Mouse (Mus musculus): ENCODE measurements around the gene Zfp791. TPM values are rescaled to one million over a fixed set of nuclear protein-coding genes. Genes with fewer than 3 reads are reported as not detected.
"Not testable (repeated sequence)": the region's sequence is repeated elsewhere in the genome, so short reads cannot be mapped to it uniquely, and the experiment has no call there.

Gene Zfp791
- 1 to 10 TPM; 3.7 to 4.3 TPM for total RNA-seq (2021)
- long read RNA-seq, experiment 1, partial matches to known transcripts = 0 of 1 reads
- long read RNA-seq, experiment 1, other reads (novel, unspliced or antisense) = 1 of 1 reads
- long read RNA-seq, experiment 2, partial matches to known transcripts = 0 of 6 reads
- long read RNA-seq, experiment 2, other reads (novel, unspliced or antisense) = 3 of 6 reads

DNA sequence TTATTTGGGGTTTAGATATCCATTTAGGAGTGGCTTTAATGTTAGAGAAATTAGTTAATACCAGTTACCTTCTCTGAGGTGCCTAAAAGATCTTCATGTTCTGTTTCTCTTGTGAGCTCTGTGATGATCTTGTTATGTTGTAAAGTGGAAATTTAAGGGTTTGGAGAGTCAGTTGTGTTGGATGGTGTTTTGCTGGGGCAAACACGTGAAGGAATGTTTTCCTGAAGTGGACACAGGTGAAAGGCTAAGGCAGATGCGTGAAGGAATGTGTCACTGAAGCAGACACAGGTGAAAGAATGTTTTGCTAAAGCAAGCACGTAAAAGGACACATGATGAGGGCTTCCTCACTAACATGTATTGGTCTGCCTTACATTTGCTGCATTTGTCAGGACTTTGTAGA lies at the start of gene Zfp791:
Gene Zfp791, minus strand, starts transcription at position 101 of the 400 bp plus-strand sequence.
- no peak for DNase-seq (ENCODE audit: low spot score in 2 of 2)

DNA sequence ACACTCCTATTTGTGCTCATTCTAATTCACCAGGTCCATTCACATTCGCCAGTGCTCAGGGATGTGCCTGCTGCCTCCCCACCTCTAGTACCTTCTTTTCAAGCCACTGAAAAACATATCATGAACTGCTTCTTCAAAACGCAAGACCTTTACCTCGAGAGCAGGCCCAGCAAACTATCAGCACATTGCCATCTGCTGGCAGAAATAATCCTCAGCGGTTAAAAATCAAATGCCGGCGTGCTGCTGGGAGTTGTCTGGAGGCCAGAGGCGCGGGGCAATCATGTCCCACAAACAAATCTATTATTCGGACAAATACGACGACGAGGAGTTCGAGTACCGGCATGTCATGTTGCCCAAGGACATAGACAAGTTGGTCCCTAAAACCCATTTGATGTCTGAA lies 48.4 kb upstream of the Zfp791 start:
- peak in 1 of 2 experiments; percentile 10 for DNase-seq (ENCODE audit: low spot score in 2 of 2)

DNA sequence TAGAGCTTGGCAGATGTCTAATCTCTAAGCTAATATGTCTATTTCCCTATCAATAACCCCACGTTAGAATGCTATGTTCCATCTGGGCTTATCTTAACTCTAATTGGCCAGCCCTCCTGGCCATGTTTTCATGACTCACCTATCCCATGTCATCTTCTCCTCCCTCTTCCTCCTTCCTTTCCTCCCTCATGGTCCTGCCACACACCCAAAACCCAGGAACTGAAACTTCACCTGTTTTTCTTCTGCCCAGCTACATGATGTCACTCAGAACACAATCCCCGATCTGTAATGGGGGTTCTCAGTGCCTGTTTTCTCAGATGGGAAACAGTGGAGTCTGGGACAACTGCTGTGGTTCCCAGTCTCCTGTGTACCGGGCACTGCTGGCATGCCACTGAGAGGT lies 28.7 kb upstream of the Zfp791 start, which contains the start of gene Cks1brt:
Gene Cks1brt, plus strand, starts transcription at position 301 of the 400 bp plus-strand sequence.
- DNase-seq (ENCODE audit: low spot score in 2 of 2) = no peak

DNA sequence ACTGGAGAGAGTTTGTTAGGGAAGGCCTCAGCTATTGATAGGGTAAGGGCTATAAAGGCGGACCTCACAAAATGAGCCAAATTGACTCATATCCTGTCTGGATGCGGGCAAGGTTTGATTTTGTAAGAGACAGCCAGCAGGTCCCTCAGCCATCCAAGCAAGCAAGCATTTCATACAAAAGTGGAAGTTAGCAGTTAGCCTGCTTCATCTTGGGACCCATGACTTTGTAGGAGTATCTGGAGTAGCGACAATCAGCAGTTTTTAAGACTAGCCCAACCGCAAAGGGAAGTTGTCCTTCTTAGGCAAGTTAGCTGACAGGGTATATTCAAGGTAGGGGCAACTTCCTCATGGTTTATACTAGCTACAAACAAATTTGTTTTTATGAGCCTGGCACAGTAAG lies 19.6 kb upstream of the Zfp791 start:
- no peak for DNase-seq (ENCODE audit: low spot score in 2 of 2)

DNA sequence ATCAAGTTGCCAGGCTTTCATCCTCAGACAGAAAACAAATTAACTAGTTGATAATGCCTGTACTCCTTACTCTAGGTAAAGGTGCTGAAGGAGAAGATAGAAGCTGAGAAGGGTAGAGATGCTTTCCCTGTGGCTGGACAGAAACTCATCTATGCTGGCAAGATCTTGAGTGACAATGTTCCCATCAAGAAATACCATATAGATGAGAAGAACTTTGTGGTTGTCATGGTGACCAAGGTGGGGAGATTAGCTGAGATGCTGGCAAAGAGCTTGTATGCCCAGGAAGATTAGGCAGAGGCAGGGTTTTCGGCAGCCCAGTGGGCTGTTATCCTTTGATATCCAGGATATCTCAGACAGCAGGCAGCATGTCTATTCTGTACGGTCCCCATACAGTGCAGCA lies 12.8 kb upstream of the Zfp791 start:
- DNase-seq (ENCODE audit: low spot score in 2 of 2) = not testable (repeated sequence)

DNA sequence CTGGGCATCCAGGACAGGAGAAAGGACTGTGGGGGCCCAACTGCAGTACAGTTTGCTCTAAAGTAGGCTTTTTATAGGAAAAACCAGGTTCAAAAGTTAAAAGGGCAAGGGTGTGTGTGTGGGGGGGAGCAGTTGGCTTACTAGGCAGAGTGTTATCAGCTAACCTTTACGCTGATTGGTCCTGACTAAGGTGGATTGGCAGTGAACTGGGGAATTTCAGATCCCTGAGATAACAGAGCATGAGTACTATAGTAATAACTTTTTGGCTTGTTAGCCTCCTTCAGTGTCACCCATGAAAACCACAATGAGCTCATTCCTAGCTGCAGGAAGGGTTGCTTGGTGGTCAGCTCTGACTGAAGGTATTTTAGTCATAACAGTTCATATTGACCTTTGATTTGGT lies 9.4 kb upstream of the Zfp791 start:
- DNase-seq (ENCODE audit: low spot score in 2 of 2) = no peak

DNA sequence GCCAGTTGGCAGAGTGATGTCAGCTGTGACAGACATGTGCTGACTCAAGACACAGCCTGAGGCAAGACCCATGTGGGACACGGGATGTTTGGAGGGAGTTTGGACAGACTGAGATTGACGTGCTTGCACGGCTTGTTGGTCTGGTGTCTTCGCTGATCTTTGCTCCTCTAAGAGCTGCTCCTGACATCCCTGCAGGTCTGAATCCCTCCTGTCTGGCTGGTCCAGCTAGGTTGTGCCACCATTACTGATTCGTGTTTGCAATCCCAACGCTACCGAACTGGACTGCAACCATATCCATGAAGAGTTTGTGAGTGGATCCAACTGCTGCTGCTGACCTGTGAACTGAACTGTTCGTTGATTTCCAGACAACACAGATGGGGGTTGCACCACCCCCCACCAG lies 796 bp upstream of the Zfp791 start:
- no peak for DNase-seq (ENCODE audit: low spot score in 2 of 2)

DNA sequence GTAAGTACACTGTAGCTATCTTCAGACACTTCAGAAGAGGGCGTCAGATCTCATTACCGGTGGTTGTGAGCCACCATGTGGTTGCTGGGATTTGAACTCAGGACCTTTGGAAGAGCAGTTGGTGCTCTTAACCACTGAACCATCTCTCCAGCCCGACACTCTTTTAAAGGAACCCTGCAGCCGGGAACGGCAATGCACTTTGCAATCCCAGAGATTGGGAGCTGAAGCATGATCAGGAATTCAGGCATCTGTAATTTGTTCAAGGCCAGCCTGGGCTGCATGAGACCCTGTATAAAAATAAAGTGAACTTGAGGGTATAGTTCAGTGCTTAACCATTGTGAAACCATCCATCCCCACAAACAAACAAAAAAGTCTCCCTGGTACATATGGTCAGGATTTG lies 2.6 kb downstream of the Zfp791 start:
- not testable (repeated sequence) for DNase-seq (ENCODE audit: low spot score in 2 of 2)

DNA sequence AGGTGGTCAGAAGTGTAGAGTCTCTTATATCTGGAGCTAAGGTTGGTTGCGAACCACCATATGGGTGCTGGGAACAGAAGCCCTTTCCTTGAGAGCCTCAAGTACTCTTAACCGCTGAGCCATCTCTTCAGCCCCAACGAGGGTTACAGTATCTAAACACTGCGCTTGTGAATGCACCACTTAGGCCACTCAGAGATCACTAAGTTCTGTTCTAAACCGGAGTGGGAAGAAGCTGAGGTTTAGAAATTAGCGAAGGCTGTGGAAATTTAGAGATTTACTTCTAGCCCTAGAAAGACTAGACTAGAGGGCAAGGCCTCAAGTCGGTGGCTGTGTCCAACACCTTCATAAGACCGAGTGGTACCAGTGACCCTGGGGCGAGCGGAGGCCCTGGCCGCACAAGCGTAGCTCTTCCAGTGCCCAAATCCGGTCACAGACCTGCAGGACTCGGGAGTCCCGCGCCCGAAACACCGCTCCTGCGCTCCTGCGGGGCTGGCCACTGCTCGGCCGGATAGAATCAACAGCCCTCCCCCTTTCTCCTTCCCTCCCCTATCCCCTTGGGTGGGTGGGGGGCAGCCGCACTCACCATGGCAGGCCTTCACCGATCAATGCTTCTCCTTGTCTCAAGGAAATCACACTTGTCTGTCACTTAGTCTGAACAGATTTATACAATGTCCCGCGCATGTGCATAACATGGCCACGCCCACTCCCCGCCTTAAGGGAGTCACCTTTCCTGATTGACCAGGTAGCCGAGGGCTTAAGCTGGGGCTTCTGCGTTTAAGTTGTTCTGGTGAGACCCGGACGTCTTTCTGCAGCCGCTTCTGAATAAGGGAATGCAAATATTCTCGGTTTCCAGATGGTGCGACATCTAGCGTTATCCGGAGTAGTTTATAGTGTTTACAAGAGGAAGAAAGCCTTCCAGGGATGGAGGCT lies 3.6 kb downstream of the Zfp791 start:
- peak; percentile 31 to 65 for DNase-seq (ENCODE audit: low spot score in 2 of 2)

DNA sequence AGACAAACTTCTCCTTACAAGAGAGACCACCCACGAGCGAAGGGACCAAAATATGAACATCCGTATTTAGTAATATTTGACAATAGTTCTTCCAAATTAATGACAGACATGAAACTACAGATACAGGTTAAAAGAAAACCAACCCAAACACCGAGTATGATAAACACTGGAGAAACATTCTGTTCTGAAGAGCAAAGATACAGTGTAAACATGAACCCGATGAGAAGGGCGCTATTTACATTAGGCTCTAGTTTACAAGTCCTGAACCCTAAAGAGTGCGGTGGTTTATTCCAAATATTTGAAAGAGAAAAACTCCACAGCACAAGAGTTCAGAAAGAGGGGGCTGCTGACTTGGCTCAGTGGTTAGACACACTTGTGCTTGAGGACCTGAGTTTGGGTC lies 5.9 kb downstream of the Zfp791 start:
- DNase-seq (ENCODE audit: low spot score in 2 of 2) = no peak

DNA sequence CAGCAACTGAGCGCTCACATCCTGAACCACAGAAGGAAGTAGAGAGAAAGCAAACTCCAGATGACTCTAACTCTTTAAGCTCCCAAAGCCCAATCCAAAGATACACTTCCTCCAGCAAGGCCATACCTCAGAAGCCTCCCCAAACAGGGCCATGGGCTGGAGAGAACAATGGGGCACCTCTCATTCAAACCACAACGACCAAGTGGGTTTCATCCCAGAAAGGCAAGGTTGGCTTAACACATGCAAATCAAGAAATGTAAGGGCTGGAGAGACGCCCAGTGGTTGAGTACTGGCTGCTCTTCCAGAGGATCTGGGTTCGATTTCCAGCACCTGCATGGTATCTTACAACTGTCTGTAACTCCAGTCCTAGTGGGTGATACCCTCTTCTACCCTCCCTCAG lies 7.4 kb downstream of the Zfp791 start:
- DNase-seq (ENCODE audit: low spot score in 2 of 2) = no peak

DNA sequence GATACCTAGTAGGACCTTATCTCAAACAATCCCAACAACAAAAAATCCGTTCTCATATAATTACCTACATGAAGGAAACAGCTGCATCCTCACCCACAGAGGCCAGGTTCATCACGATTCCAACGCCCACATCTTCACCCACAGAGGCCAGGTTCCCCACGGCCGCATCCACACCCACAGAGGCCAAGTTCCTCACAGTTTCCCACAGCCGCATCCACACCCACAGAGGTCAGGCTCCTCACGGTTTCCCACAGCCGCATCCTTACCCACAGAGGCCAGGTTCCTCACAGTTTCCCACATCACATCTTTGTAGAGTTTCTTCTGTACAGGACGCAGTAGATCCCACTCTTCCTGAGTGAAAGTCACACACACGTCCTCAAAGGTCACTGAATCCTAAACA lies 9.7 kb downstream of the Zfp791 start:
- DNase-seq (ENCODE audit: low spot score in 2 of 2) = no peak

DNA sequence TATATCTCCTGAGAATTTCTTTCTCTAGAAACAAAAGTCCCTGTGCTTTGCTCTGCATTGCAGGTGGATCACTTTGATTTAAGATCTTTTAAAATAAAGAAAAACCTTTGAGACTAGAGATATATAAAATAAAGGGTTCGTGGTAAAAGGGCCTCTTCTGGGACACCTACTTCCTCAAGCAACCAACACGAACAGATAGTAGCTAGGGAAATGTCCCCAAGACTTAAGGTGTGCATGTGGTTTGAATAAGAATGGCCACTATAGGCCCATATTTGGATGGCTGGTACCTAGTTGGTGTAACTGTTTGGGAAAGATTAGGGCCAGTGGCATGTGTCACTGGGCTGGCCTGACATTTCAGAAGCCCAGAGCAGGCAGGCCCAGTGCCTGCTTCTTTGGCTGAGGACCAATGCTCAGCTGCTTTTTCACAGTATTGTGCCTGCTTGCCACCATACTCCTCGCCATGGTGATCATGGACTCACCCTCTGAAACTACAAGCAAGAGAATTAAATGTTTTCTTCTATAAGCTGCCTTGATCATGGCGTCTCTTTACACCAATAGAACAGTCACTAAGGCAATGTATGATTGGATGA lies 22.7 kb downstream of the Zfp791 start:
- no peak for DNase-seq (ENCODE audit: low spot score in 2 of 2)

DNA sequence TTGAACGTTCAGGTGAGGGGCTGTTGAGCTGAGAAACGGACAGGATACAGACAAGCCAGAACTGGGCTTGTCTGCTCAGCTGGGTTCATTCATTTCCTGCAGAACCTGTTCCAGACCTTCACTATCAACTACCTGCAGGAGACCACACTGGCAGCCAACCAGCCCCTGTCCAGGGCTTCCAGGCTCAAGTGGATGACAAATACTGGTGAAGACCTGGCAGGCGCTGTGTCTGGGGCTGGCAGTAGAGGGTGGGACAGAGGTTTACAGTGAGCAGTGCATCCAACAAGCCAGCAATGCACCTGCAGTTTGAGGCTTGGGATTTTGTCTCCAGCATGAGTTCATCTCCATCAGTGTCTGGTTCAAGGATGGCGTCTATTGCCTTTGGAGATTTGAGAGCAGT lies 26.0 kb downstream of the Zfp791 start:
- DNase-seq (ENCODE audit: low spot score in 2 of 2) = no peak

DNA sequence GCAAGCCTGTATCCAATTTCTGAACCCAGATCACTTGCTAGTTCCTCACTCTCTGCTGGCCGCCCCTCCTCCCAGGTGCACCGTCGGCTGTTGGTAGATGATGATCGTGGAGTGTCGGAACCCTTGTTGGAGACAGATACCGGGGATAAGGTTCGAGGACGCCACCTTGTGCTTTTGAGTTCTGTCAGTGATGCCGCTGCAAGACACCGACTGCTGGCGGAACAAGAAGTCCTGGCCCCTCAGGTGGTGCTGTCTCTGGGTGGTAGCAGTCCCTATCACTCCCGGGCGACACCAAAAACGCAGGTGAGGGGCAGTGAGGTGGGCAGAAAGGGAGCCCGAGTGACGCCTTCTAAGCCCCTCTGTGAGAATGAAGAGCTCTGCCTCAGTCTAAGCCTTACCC lies 26.7 kb downstream of the Zfp791 start:
- DNase-seq (ENCODE audit: low spot score in 2 of 2) = no peak

DNA sequence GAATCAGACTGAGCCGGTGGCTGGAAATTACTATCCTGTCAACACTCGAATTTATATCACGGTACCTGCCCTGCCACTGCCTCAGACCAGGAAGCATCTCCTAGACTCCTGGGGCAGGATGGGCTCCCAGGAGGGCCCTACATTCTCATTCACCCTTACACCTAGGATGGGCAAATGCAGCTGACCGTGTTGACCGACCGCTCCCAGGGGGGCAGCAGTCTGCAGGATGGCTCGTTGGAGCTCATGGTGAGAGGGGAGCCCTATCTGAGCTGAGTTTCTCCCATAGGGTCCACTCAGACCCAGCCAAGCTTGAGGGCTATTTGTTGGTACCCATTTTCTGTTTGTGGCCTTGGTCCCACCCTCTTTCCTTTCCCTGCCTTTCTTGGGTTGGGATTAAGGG lies 27.3 kb downstream of the Zfp791 start:
- DNase-seq (ENCODE audit: low spot score in 2 of 2) = no peak

DNA sequence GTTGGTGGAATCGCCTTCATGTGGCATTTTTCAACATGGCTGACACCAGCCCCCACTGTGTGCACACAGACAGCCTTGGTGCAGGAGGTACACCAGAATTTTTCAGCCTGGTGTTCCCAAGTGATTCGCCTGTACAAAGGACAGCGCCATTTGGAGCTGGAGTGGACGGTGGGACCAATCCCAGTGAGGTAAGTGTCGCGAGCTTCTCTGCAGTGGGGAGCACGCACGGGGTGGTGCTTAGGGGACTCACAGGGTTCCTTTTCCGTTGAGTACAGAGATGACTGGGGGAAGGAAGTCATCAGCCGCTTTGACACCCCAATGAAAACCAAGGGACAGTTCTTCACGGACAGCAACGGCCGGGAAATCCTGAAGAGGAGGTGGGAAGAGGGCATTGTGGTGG lies 27.8 kb downstream of the Zfp791 start:
- no peak for DNase-seq (ENCODE audit: low spot score in 2 of 2)

DNA sequence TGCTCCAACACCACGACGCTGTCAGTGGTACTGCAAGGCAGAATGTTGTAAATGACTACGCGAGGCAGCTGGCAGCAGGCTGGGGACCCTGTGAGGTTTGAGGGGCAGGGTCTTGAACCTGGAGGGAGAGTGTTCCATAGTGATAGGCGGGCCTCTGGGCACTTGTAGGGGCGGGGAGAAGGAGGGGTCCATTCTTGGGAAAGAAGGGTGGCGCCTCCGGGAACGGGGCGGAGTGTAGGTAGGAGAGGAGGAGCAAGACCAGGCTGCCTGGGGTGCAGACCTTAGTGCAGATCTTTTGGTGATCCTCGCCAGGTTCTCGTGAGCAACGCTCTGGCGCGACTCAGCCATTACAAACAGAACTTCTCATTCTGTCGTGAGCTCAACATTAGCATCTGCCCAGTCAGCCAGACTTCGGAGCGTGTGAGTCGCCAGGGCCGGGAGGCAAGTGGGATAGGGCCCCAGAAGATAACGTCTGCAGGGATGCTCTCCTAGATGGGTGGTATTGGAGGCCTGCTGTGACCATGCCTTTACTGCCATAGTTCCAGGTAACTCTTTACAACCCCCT lies 31.3 kb downstream of the Zfp791 start:
- no peak for DNase-seq (ENCODE audit: low spot score in 2 of 2)

DNA sequence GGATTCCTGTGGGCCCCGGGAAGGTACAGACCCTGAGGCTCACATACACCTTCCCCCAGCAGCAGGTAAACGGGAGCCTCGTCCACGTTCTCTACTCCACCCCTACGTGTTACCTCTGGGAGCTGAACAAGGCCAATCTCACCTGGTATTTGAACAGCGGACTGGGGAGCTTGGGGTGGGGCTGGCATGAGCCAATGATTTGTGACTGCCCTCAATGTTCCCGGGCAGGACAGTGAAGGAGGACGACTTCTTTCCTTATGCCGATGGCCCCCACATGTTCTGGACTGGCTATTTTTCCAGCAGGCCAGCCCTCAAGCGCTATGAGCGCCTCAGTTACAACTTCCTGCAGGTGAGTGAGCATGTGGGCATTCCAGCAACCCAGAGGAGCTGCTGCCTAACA lies 32.0 kb downstream of the Zfp791 start:
- DNase-seq (ENCODE audit: low spot score in 2 of 2) = no peak

DNA sequence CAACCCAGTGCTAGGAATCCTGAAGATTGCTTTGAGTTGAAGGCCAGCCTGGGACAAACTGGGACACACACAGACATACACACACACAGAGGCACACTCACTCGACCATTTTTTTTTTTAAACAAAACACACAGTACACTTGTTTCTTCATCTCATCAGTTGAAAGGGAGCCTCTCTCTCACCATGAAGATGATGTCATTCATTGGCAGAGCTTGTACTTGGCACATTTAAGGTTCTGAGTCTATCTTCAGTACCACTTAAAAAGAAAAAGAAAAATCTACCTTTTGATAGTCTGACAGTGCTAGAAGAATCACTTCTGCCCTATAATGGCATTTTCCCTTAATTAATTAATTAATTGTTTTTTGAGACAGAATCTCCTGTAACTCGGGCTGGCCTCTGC lies 34.1 kb downstream of the Zfp791 start:
- DNase-seq (ENCODE audit: low spot score in 2 of 2) = no peak

DNA sequence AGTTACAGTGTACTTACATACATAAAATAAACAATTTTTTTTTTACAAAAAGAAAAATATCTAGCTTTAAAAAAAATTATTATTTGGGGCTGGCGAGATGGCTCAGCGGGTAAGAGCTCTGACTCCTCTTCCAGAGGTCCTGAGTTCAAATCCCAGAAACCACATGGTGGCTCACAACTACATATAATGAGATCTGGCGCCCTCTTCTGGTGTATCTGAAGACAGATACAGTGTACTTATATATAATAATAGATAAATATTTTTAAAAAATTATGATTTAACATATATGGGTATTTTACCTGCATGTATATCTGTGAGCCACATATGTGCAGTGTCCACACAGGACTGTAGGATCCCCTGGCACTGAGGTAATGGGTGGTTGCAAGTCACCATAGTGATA lies 36.7 kb downstream of the Zfp791 start:
- DNase-seq (ENCODE audit: low spot score in 2 of 2) = no peak

DNA sequence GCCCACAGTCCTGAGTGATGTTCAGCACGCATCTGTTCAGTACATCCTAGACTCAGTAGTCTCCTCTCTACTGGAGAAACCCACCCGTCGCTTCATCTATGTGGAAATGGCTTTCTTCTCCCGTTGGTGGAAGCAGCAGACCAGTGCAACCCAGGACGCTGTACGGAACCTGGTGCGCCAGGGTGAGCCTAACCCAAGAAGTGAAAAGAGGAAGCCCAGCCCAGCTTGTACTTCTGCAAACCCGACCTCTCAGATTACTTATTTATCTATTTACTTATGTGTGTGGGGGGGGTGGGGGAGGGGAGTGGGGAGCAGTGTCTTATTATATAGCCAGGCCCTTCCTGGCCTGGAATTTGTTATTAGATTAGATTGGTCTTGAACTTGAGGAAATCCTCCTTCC lies 38.3 kb downstream of the Zfp791 start:
- no peak for DNase-seq (ENCODE audit: low spot score in 2 of 2)
